Mouse (Mus musculus) liver, embryonic 15.5 days (tissue): Measurements from ENCODE around the gene 2310039H08Rik. TPM values are rescaled to one million over a fixed set of nuclear protein-coding genes. Genes with fewer than 3 reads are reported as not detected.
"Not testable (repeated sequence)": the region's sequence is repeated elsewhere in the genome, so short reads cannot be mapped to it uniquely, and the experiment has no call there.

Experiments
- ATAC-seq: fragments of 200-750 bp; cut with Nextera tagmentation; 2 replicates; pipeline ENCODE4 v1.8.0; 2017; ENCODE audit warnings: moderate number of reproducible peaks, mild to moderate bottlenecking, moderate library complexity; ENCODE audit not compliant: insufficient read depth
- H3K27ac ChIP-seq: fragments of 300-500 bp; sonication (generic); replicated peaks from 2 replicates; pipeline ENCODE4 v1.5.1; 2015; ENCODE audit warnings: mild to moderate bottlenecking, inconsistent platforms
- H3K27me3 ChIP-seq: fragments of 300-500 bp; sonication (generic); 2 replicates; pipeline ENCODE4 v1.6.1; 2015; ENCODE audit warnings: mild to moderate bottlenecking, inconsistent platforms
- H3K36me3 ChIP-seq: fragments of 300-500 bp; sonication (generic); replicated peaks from 2 replicates; pipeline ENCODE4 v1.6.1; 2015; ENCODE audit warnings: moderate library complexity, mild to moderate bottlenecking, inconsistent platforms
- H3K4me1 ChIP-seq: fragments of 300-500 bp; sonication (generic); replicated peaks from 2 replicates; pipeline ENCODE4 v1.6.1; 2015; ENCODE audit warnings: inconsistent platforms
- H3K4me2 ChIP-seq: fragments of 300-500 bp; sonication (generic); 2 replicates; pipeline ENCODE4 v1.6.1; 2015; ENCODE audit warnings: moderate library complexity, mild to moderate bottlenecking, inconsistent platforms
- H3K4me3 ChIP-seq: fragments of 300-500 bp; sonication (generic); replicated peaks from 2 replicates; pipeline ENCODE4 v1.5.1; 2015; ENCODE audit warnings: mild to moderate bottlenecking, inconsistent platforms
- H3K9ac ChIP-seq: fragments of 300-500 bp; sonication (generic); 2 replicates; pipeline ENCODE4 v1.6.1; 2015; ENCODE audit warnings: moderate library complexity, mild to moderate bottlenecking, inconsistent platforms
- H3K9me3 ChIP-seq: fragments of 300-500 bp; sonication (generic); replicated peaks from 2 replicates; pipeline ENCODE4 v1.6.1; 2016; ENCODE audit warnings: inconsistent platforms
- WGBS: fragments of 180-500 bp; shearing (Covaris S2); methylation state at CpG from one replicate; pipeline ENCODE4 v1.1.7; 2015; ENCODE audit warnings: mixed read lengths; ENCODE audit not compliant: insufficient replicate concordance; 5-methylcytosine and 5-hydroxymethylcytosine counted together
- polyA plus RNA-seq: library from polyadenylated mRNA; unstranded; fragments of >200 nt; fragmentation: Nextera tagmentation; extraction: Ambion mirVana; gene quantifications from 2 replicates; pipeline ENCODE4 v1.2.1, GENCODE M21; 2015

Gene 2310039H08Rik
- polyA plus RNA-seq, 1 experiment from 2014 or later: 47.5 TPM

DNA sequence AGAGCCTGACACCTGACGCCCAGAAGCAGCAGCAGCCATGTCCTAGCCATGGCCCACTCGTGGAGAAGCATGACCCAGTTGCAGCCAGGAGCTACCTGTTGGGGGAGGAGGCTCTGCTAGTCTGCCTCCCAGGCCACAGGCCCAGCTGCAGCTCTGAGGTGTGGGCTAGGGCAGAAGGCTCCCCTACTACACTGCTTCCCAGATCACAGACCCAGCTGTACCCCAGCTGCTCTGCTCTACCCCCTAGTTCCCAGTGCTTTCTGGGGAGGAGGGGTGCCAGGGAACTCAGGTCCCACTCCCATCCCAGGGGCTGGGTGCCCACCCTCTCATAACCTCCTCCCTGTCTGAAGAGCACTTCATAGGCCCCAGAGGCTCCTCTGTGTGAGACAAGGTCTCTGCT lies 8.9 kb upstream of the 2310039H08Rik start, which contains the start of gene Ptcra:
Gene Ptcra (minus strand): TSS at position 169 of the 400 bp plus-strand sequence.
- Histone ChIP-seq H3K27me3 (no peaks in the 10 kb centered on the region), H3K9ac (no peak within 1 kb of the TSS), H3K36me3 (no peaks in the 10 kb centered on the region), H3K4me3 (no peak within 1 kb of the TSS), H3K27ac (no peak within 1 kb of the TSS), H3K4me2 (no peak within 1 kb of the TSS), H3K9me3 (no peaks in the 10 kb centered on the region), H3K4me1 (0 out of 2 replicates have a peak, but pooled peaks cover 3% of the 10 kb centered on the region)
- ATAC-seq: no peak
- 54% methylated on average over 2 of the region's 2 CpGs for WGBS

DNA sequence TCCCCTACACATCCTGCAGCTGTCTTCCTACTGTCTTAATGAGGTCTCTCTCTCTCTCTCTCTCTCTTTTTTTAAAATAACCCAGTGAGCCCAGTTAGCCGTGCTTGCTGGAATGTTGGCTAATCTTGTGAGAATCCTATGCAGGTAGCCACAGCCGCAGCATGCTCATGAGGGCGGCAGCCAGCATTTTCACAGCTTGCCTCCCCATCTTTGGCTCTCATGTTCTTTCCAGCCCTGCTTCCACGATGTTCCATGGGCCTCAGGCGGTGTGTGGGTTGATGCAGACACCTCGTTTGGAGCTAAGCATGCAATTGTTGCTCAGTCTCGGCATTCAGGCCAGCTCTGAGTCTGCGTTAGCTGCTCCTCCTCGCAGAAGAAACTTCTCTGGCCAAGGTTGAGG lies 7.5 kb upstream of the 2310039H08Rik start:
- H3K4me3 ChIP-seq, H3K4me1 ChIP-seq, H3K27ac ChIP-seq, H3K27me3 ChIP-seq, H3K36me3 ChIP-seq, ATAC-seq, H3K4me2 ChIP-seq, H3K9ac ChIP-seq, H3K9me3 ChIP-seq: not testable (repeated sequence)
- WGBS: 66% methylated on average over 9 of the region's 9 CpGs

DNA sequence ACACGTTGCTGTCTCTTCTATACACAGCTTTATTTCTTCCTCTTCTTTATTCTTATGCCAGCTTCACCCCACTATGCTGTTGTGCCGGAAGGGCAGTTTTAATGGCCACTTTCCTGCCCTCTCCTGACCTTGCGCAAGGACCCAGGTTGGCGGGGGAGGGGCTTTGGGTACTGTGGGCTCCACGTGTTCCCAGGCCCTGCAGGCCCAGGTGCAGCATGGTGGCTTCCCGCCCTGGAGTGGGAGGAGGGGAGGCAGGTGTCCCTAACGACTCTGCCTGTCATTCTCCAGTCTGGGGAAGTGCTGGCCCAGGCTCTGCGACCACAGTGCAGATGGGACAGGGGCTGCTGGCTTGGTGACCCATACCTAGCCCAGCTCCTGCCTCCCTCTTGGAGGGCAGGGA lies 4.6 kb upstream of the 2310039H08Rik start:
- Histone ChIP-seq H3K36me3 (no peaks in the 10 kb centered on the region), H3K27ac (no peak overlapping the region), H3K9ac (no peak overlapping the region), H3K27me3 (no peaks in the 10 kb centered on the region), H3K4me1 (peaks cover 14% of the 10 kb centered on the region), H3K9me3 (no peaks in the 10 kb centered on the region), H3K4me2 (no peak overlapping the region), H3K4me3 (no peak overlapping the region)
- 41% methylated on average over 8 of the region's 8 CpGs for WGBS
- no peak for ATAC-seq

DNA sequence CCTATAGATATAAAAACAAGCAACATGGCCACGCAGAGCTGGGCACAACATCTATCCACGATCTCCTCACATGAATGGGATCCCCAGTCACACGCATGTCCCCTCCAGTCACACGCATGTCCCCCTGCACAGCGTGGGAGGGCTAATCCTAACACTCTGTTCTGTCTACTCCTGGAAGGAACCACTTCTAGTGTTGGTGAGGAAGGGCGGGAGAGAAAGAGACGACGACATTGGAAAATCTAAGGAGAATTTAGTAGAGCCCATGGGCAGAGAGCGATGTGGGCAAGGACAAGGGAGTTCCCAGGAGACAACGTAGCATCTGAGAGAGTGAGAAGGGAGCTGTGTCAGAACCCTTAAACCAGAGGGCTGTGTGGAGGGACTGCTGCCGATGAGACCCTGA lies 1.9 kb upstream of the 2310039H08Rik start:
- peaks cover 28% of the 10 kb centered on the region for H3K4me1 ChIP-seq
- H3K27me3 ChIP-seq: no peaks in the 10 kb centered on the region
- H3K27ac ChIP-seq: no peak overlapping the region
- H3K9ac ChIP-seq: no peak overlapping the region
- H3K36me3 ChIP-seq: peaks cover 17% of the 10 kb centered on the region
- no peak for ATAC-seq
- no peaks in the 10 kb centered on the region for H3K9me3 ChIP-seq
- no peak overlapping the region for H3K4me3 ChIP-seq
- H3K4me2 ChIP-seq: no peak overlapping the region
- WGBS: 81% methylated on average over 11 of the region's 11 CpGs

DNA sequence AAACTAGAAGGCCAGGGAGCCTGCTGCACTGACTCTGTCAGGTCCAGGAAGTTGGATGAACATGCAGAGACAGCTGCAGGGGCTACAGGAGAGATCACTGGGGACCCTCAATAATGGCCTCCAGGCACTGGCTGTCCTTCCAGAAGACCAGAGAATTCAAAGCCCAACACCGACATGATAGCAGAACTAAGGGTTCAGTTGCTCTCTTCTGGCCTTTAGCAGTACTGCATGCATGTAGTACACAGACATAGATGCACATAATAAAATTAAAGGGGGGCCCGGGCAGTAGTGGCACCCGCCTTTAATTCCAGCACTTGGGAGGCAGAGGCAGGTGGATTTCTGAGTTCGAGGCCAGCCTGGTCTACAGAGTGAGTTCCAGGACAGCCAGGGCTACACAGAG lies 1.4 kb upstream of the 2310039H08Rik start:
- no peaks in the 10 kb centered on the region for H3K27me3 ChIP-seq
- no peaks in the 10 kb centered on the region for H3K9me3 ChIP-seq
- ATAC-seq: no peak
- H3K27ac ChIP-seq: no peak overlapping the region
- no peak overlapping the region for H3K4me3 ChIP-seq
- peaks cover 22% of the 10 kb centered on the region for H3K36me3 ChIP-seq
- H3K4me2 ChIP-seq: no peak overlapping the region
- WGBS: 70% methylated on average over 4 of the region's 4 CpGs
- peaks cover 28% of the 10 kb centered on the region for H3K4me1 ChIP-seq
- no peak overlapping the region for H3K9ac ChIP-seq

GRCm38 (mm10) chr17:46771616-46772015 lies 819 bp upstream of the 2310039H08Rik start:
- 64% methylated on average over 17 of the region's 17 CpGs for WGBS
- H3K27me3 ChIP-seq: no peaks in the 10 kb centered on the region
- H3K4me1 ChIP-seq: peaks cover 28% of the 10 kb centered on the region
- H3K4me3 ChIP-seq: peak overlapping the region; percentile 75
- H3K27ac ChIP-seq: no peak overlapping the region
- H3K36me3 ChIP-seq: peaks cover 27% of the 10 kb centered on the region
- H3K4me2 ChIP-seq: peak overlapping the region; percentile 87
- 0 out of 2 replicates have a peak overlapping the region, but pooled peaks have one; percentile 71 for H3K9ac ChIP-seq
- H3K9me3 ChIP-seq: no peaks in the 10 kb centered on the region
- ATAC-seq: no peak

- Histone ChIP-seq H3K4me3 (peak overlapping the region; percentile 75), H3K9me3 (no peaks in the 10 kb centered on the region), H3K27me3 (no peaks in the 10 kb centered on the region), H3K4me1 (peaks cover 28% of the 10 kb centered on the region), H3K4me2 (peak overlapping the region; percentile 87), H3K36me3 (peaks cover 32% of the 10 kb centered on the region), H3K9ac (peak overlapping the region; percentile 71), H3K27ac (peak overlapping the region; percentile 81)
- 7% methylated on average over 5 of the region's 5 CpGs for whole genome bisulfite sequencing
- ATAC-seq: no peak
These were observed 414 bp upstream of the 2310039H08Rik start for GRCm38 (mm10) chr17:46772038-46772403.

GRCm38 (mm10) chr17:46773278-46774130 lies 1.1 kb downstream of the 2310039H08Rik start:
- peak overlapping the region; percentile 87 for H3K4me2 ChIP-seq
- 7% methylated on average over 19 of the region's 20 CpGs for WGBS
- peaks cover 46% of the 10 kb centered on the region for H3K36me3 ChIP-seq
- peaks cover 25% of the 10 kb centered on the region for H3K4me1 ChIP-seq
- peak overlapping the region; percentile 71 for H3K9ac ChIP-seq
- peak; percentile 11; the same call in 1 of the 2 replicates for ATAC-seq
- no peaks in the 10 kb centered on the region for H3K9me3 ChIP-seq
- no peaks in the 10 kb centered on the region for H3K27me3 ChIP-seq
- peak overlapping the region; percentile 75 for H3K4me3 ChIP-seq
- peak overlapping the region; percentile 81 for H3K27ac ChIP-seq

- H3K9ac ChIP-seq: 0 out of 2 replicates have a peak overlapping the region, but pooled peaks have one; percentile 71
- H3K4me3 ChIP-seq: peak overlapping the region; percentile 75
- H3K27me3 ChIP-seq: no peaks in the 10 kb centered on the region
- no peaks in the 10 kb centered on the region for H3K9me3 ChIP-seq
- peak overlapping the region; percentile 81; the same call in 1 of the 2 replicates for H3K27ac ChIP-seq
- WGBS: 50% methylated on average over 2 of the region's 2 CpGs
- peak overlapping the region; percentile 87 for H3K4me2 ChIP-seq
- H3K36me3 ChIP-seq: peaks cover 52% of the 10 kb centered on the region
- ATAC-seq: no peak
- peaks cover 25% of the 10 kb centered on the region for H3K4me1 ChIP-seq
These were observed 1.7 kb downstream of the 2310039H08Rik start for GRCm38 (mm10) chr17:46774131-46774472.

- Histone ChIP-seq H3K9ac (no peak overlapping the region), H3K36me3 (peaks cover 62% of the 10 kb centered on the region), H3K27ac (no peak overlapping the region), H3K4me1 (peaks cover 29% of the 10 kb centered on the region), H3K4me2 (no peak overlapping the region), H3K4me3 (no peak overlapping the region), H3K27me3 (no peaks in the 10 kb centered on the region), H3K9me3 (no peaks in the 10 kb centered on the region)
- no peak for ATAC-seq
- 89% methylated on average over 9 of the region's 9 CpGs for WGBS
These were observed 2.6 kb downstream of the 2310039H08Rik start for GRCm38 (mm10) chr17:46775070-46775469.

DNA sequence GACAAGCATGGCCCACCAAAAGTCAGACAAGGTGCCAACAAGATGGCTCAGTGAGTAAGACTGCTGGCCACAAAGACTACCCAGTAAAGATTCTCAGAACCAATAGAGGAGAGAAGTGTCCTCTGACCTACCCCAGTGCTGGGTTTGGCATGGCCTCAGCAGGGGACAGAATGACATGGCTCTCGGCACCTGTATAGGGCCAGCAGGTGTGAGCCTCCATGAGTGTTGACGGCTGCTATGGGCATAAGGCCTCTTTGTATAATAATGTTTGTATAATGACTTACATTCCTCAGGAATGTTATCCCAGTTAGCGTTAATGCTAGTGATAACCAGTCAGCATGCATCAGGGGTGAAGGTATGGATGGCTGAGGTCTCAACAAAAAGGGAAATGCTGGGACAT lies 3.7 kb downstream of the 2310039H08Rik start:
- WGBS: 90% methylated on average over 3 of the region's 3 CpGs
- Histone ChIP-seq H3K27ac (no peak overlapping the region), H3K4me2 (no peak overlapping the region), H3K27me3 (no peaks in the 10 kb centered on the region), H3K9ac (no peak overlapping the region), H3K36me3 (peaks cover 71% of the 10 kb centered on the region), H3K4me3 (no peak overlapping the region), H3K9me3 (no peaks in the 10 kb centered on the region), H3K4me1 (peaks cover 36% of the 10 kb centered on the region)
- no peak for ATAC-seq
